Mouse (Mus musculus) telencephalon, adult 2 months (tissue): ENCODE results near the gene Capn5.

ENCODE experiments used
- DNase-seq: peaks from one replicate; pipeline ENCODE4 v3.0.0-alpha.2; 2011; ENCODE audit warnings: low read depth, low spot score

The Capn5 gene

DNA sequence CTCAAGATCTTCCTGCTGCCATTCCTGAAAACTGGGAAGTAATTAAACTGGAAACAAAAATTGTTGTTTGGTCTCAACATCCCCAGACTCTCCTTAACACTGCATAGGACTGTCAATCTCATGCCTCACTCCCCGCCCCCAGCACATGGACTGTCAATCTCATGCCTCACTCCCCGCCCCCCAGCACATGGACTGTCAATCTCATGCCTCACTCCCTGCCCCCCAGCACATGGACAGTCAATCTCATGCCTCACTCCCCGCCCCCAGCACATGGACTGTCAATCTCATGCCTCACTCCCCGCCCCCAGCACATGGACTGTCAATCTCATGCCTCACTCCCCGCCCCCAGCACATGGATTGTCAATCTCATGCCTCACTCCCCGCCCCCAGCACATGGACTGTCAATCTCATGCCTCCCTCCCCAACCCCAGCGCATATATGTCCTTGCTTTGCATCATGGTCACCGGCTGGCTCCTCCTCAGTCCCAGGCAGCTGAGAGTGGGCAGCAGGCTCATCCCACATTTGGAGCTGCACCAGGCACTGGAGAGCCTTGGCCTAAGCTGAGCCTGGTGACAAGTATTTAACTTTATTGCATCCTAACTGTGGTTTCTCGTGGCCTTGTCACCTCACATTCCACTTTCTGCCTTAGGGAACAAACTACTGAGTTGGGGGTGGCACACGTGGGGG, 29.2 kb downstream of the Capn5 start:
- peak; percentile 34 for DNase-seq

GRCm38 (mm10) chr7:98147766-98148165, 30.3 kb downstream of the Capn5 start:
- no peak for DNase-seq

DNA sequence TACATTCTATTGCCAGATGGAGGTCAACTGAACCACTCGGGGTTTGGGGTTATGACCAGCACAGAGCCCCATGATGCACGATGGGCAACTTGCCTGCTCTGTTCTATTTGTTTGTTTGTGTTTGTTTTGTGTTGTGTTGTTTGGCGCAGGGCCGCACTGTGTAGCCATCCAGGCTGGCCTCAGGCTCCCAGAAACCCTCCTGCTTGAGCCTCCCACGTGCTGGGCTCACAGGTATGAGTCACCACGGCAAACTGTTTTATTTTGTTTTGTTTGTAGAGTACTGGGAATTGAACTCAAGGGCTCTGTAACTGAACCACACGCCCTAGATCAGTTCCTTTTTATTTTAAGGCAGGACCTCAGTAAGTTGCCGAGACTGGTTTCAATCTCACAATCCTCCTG, 31.6 kb downstream of the Capn5 start:
- DNase-seq: no peak

DNA sequence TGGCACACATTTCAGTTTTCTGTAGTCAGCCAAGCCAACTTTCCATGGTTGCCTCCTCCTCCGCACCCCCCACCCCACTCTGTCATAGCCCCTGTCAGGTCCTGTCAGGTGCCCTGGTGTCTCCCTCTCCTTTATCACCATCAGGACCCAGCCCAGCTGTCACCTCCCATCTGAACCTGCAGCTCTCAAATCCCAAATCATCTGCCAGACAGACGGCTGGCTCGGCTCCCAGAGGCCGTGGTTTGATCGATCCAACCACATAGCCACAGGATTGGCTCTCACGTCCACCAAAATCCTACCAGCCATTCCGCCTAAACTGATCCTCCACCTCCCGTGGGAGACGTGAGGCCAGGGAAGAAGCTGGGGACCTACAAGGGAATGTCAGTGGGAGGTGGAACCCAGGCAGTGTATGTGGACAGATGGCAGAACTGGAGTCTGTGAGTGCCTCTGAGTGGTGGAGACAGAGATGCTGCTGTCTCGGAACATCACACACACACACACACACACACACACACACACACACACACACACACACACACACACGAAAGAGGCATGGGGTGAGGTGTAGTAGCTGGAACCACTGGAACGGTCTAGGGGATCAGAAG, 32.1 kb downstream of the Capn5 start:
- peak; percentile 29 for DNase-seq

DNA sequence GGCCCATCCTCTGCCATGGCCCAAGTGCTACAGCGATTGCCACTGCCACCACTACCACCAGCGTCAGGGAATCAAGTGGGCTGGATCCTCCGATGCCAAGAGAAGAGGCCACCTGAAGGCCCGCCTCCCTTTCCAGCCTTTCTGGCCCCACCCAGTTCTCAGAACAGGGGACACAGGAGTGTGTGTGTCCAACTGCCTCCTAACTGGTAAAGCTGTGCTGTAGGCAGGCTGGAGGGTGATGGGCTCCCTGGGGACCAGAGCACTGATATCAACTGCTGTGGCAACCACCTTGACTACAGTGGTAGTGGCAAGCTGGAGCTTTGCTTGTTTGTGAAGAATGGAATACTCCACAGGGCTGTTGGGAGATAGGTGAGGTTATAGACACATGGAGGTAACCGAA, 32.7 kb downstream of the Capn5 start, which contains the start of gene Omp:
Gene Omp, minus strand, starts transcription at position 101 of the 400 bp plus-strand sequence.
- no peak for DNase-seq

- no peak for DNase-seq
These were observed 35.4 kb downstream of the Capn5 start for GRCm38 (mm10) chr7:98142648-98143047.

DNA sequence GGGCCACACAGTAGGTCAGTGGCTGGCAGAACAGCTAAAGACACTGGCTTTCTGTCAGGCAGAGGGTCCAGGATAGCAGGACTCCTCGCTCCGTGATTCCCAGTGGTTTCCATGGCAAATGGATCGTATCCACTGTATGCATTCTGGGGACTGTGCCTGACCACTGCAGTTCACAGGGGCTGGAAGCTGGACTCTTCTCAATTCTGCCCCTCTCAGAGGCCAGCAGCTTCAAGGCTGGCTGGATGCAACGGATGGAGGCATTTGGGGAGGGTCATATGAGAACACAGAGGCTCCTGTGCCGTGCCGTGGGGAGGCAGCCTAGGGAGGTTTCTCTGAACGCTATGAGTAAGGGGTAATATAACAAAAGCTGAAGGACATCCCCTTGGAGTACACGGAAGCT, 35.8 kb downstream of the Capn5 start:
- DNase-seq: no peak

DNA sequence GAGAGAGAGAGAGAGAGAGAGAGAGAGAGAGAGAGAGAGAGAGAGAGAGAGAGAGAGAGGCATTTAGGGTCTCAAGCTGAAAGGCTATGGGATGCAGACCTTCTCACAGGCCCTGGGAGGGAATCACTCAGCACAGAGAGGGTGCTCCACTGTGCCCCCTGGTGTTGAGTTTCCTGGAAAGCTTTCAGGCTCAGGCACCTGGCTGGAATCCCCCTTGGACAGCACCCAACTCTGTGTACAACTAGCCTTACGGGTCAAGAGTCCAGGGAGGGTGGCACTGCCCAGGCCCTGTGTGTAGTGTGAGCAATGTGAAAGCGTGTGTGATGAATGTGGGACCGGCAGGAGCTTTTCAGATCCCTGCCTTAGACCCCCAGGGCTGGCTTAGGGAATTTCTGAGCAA, 36.9 kb downstream of the Capn5 start:
- no peak for DNase-seq

GRCm38 (mm10) chr7:98140597-98140996, 37.5 kb downstream of the Capn5 start:
- DNase-seq: no peak

- no peak for DNase-seq
These were observed 38.9 kb downstream of the Capn5 start for GRCm38 (mm10) chr7:98139216-98139615.

- no peak for DNase-seq
These were observed 40.1 kb downstream of the Capn5 start for GRCm38 (mm10) chr7:98137995-98138394.

- DNase-seq: no peak
These were observed 40.5 kb downstream of the Capn5 start for GRCm38 (mm10) chr7:98137583-98137982.

DNA sequence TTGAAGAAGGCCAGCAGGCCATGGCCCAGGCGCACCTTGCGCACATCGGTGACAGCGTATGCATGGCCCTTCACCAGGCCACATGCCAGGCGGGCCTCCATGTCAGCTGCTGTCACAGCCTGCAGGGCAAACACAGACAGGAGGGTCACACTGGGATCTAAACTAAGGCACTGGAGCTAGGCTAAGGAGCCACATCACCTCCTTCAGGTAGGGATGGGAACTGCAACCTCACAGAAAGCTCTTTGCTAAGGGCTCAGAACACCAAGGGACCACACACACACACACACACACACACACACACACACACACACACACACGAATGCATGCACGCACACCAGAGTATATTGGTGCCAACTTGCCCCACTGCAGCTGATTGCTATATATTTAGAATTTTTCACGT, 46.3 kb downstream of the Capn5 start:
- no peak for DNase-seq

DNA sequence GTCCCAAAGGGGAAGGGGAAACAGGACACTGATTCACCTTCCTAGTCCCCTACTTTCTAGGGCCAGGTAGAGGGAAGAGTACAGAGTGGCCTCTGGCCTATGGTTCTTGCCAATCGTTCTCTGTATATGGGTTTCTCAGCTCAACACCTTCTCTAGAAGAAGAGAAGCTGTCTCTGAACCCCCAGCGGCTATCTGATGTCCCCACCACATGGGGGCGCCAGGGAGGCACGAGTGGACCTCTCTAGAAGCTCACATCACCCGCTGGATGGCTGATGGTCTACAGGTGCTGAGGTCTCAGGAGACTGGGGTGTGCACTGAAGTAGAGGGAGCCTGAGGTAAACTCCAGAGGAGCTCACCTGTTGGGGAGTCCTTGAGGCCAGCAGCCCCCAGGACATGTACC, 52.6 kb downstream of the Capn5 start:
- no peak for DNase-seq

GRCm38 (mm10) chr7:98124701-98125100, 53.4 kb downstream of the Capn5 start:
- no peak for DNase-seq

DNA sequence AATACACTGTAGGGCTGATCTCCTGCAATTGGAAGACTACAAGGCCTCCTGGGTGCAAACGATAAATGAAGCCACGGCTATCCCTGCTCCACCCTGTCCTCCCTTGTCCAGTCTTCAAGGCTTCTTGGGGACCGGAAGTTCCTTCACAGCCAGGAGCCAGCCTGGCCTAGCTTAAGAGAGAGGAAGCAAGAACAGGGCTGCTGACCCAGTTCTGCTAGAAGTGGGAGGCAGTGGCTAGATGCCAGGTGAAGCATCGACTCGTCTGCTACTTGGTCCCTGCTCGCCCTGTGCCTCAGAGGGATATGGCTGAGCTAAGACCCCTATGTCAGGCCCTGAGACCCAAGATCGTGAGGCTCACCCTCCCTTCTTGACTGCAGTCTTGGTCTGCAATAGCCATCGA, 56.4 kb downstream of the Capn5 start:
- DNase-seq: no peak

- no peak for DNase-seq
These were observed 56.8 kb downstream of the Capn5 start for GRCm38 (mm10) chr7:98121241-98121640.

GRCm38 (mm10) chr7:98120325-98120724, 57.7 kb downstream of the Capn5 start:
- peak; percentile 36 for DNase-seq

- DNase-seq: no peak
These were observed 58.2 kb downstream of the Capn5 start for GRCm38 (mm10) chr7:98119961-98120232.

DNA sequence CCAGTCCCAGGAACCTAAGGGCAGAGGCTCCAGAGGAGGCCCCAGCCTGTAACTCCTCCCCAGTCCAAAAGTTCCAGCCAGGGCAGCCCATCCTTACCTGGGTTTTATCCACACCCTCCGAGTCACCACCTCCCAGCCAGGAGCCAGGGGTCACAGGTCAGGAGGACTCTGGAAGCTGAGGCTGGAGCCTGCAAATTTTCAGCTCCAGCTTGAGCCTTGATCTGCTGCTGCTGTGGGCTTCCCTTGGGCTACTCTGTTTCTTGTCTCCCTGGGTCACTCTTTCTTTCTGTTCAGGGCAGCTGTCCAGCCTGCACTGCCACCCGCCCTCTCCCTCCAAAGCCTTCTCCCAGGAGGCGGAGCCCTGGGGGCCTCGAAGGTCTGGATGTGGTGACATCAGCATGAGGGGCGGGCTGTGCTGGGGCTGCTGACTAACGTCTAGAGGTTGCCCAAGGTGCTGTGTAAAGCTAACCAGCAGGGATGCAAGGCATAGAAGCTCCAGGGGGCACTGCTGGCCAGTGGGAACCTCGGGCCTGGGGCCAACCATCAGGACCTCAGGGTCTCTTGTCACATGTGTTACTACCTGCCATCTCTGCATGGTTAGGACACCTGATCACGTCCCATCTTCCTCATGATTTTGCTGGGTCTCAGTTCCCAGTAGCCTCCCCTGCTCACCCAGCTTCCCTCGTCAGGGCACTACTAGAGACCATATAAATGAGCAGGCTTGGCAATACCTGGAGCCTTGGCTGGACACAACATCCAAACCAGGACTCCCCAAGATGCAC, 58.7 kb downstream of the Capn5 start, which contains the start of gene Myo7a:
Gene Myo7a, minus strand, starts transcription at position 346 of the 782 bp plus-strand sequence.
- no peak for DNase-seq

DNA sequence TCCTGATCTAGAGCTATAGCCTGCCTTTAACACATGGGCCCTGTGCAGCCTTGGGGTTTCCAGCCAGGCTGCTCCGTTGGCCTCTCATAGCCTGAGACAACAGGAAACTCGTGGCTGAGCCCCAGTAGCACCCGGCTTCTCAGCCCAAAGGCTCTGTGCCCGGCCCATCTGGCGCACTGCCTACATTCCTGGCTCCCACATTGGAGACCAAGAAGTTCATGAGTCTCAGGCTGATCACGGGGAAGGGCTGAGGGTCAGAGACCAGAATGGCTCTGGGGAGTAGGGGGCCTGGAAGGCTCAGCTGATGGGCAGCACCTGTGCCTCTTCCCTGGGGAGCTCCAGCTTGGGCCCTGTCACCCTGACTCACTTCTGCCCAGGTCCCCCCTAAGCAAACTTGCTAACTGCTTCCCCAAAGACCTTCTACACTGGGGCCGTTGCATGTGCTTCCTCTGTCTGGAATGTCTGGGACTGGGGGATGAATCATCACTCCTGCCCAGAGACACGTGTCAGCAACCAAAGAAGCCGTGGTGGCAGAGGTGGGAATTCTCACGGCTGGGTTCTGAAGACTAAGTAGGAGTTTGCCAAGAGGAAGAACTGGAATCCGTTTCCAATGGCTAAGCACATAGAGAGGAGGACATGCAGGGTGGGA, 60.9 kb downstream of the Capn5 start:
- DNase-seq: no peak

GRCm38 (mm10) chr7:98114656-98115055, 63.4 kb downstream of the Capn5 start:
- no peak for DNase-seq
